ENCODE assay signal across 17 mouse cellular contexts in the genomic region with DNA sequence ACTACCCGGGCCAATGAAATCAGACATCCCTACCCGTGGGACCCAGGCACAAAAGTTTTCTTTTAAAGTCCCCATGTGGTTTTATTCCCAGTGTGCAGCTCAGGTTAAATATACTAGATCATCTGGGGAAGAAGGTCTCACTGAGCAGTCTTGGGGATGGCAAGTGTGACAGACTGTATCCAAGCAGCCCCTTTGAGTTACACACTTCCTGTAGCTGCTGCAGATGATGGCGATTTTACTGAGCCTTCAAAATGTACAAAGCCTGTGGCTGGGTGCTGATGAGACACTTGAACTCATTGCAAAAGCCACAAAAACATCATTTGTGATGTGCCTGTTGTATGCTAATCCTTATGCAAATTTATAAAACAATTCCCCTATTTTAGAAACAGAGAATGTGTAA.
"Had no signal": no experiment of that assay in that cellular context is flagged by ENCODE, and none has a peak within 500 bp of the region (broad histone marks: within the 10 kb centered on the region; RNA-seq: fewer than 3 reads in every experiment).

No protein-coding gene starts in this region.

- H3K4me2 ChIP-seq: kidney, embryonic 15.5 days; liver, embryonic 13.5 days; midbrain, embryonic 11.5 days; neural tube, embryonic 13.5 days; stomach, embryonic 15.5 days had no signal

- H3K9me3 ChIP-seq: kidney, embryonic 15.5 days; liver, embryonic 13.5 days; neural tube, embryonic 13.5 days; stomach, embryonic 15.5 days had no signal

- H3K9ac ChIP-seq: kidney, embryonic 15.5 days; liver, embryonic 13.5 days; neural tube, embryonic 13.5 days; stomach, embryonic 15.5 days had no signal

- H3K27me3 ChIP-seq: kidney, embryonic 15.5 days; stomach, embryonic 15.5 days had no signal

- H3K4me3 ChIP-seq: kidney, embryonic 15.5 days; left cerebral cortex, adult 2 months; liver, embryonic 13.5 days; neural tube, embryonic 13.5 days; stomach, embryonic 15.5 days had no signal

- H3K27ac ChIP-seq: kidney, embryonic 15.5 days; left cerebral cortex, adult 2 months; liver, embryonic 13.5 days; neural tube, embryonic 13.5 days; stomach, embryonic 15.5 days had no signal

- DNase-seq: kidney, adult 8-10 months; kidney, postnatal 10 days; kidney, postnatal 36 days; layer of hippocampus, postnatal 36 days; liver, embryonic 13.5 days; lung, adult 2 months; lung, postnatal 14 days; lung, postnatal 4 days; midbrain, embryonic 14.5 days; retina, postnatal 1 day; thymus, postnatal 14 days; thymus, postnatal 4 days had no signal

- H3K36me3 ChIP-seq: kidney, embryonic 15.5 days; liver, embryonic 13.5 days; neural tube, embryonic 13.5 days; stomach, embryonic 15.5 days had no signal

- H3K4me1 ChIP-seq: liver, embryonic 13.5 days; stomach, embryonic 15.5 days had no signal
